ENCODE assay signal across 8 mouse cellular contexts in the genomic region with DNA sequence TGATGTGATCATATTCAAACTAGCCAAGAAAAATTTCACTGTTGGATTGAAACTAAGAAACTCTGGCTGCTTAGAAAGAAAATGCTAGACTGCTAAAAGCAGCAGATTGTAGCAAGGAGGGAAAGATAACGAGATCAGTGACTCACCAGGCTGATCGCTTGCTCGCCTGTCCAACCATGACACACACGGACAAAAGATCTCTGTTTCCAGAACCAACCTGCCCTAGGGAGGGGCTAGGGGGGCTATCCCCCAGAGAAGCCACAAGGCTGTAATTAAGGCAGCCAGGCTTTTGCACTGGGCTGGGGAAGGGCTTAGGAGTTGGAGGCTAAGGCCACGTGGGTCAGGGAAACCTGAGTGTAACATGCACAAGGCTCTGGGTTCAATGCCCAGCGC. TPM values are rescaled to one million over a fixed set of nuclear protein-coding genes. Genes with fewer than 3 reads are reported as not detected.
DNase-seq lines count a peak whose midpoint lies in the region; ATAC-seq lines count a peak whose summit lies in the region.

No protein-coding gene starts in this region.

- no peak overlapping the region for H3K9ac ChIP-seq in intestine, embryonic 16.5 days (ENCODE audit: low read depth, low read length)

- H3K4me3 ChIP-seq in intestine, embryonic 16.5 days (ENCODE audit: low read length) = no peak overlapping the region

- H3K27me3 ChIP-seq in intestine, embryonic 16.5 days (replicated peaks; ENCODE audit: control insufficient read depth, insufficient read depth, low read length) = no peaks in the 10 kb centered on the region

- H3K36me3 ChIP-seq in intestine, embryonic 16.5 days (ENCODE audit: control insufficient read depth, insufficient read depth, low read length) = peaks cover 7% of the 10 kb centered on the region

- intact Hi-C loops in gastrocnemius, postnatal 14 days (cut with DNase I; ENCODE audit: low total_unique reads) = no loop called here

- peak; percentile 58 for ATAC-seq in intestine, embryonic 16.5 days

- H3K4me2 ChIP-seq in intestine, embryonic 16.5 days (ENCODE audit: low read depth, low read length) = no peak overlapping the region

- H3K27ac ChIP-seq in intestine, embryonic 16.5 days (ENCODE audit: low read length) = peak overlapping the region; percentile 44

- 32% methylated on average over 6 of the region's 6 CpGs for WGBS in intestine, embryonic 16.5 days

- H3K4me1 ChIP-seq in intestine, embryonic 16.5 days (ENCODE audit: control insufficient read depth, insufficient read depth, low read length) = peaks cover 8% of the 10 kb centered on the region; the same call in 1 of the 2 replicates

- peak; percentile 53 to 58 for DNase-seq in cerebellum, postnatal 10 days
- DNase-seq in cerebellum, adult 11 months = no peak
- peak; percentile 76 for DNase-seq in adrenal gland, adult 2 months
- DNase-seq in gastrocnemius, postnatal 14 days = peak; percentile 40
- peak; percentile 66 for DNase-seq in retina, postnatal 1 day
- no peak for DNase-seq in right cerebral cortex, postnatal 14 days
- no peak for DNase-seq in layer of hippocampus, postnatal 14 days (ENCODE audit: low spot score in 2 of 2)

- no peaks in the 10 kb centered on the region for H3K9me3 ChIP-seq in intestine, embryonic 16.5 days (ENCODE audit: control insufficient read depth, low read length)

RNA-seq across cellular contexts. Expression of gene Dennd2a, which starts 41.9 kb away (rescaled TPM):
- total RNA-seq in adrenal gland, adult 2 months (2021) = 10 to 100 TPM in 1 of 2 experiments, 1 to 10 TPM in 1; 7.5 to 14.6 TPM
- polyA plus RNA-seq in adrenal gland, adult 2 months (2012; rRNA removed) = 6.0 and 9.0 TPM in 2 replicates
- 10 to 100 TPM in 1 of 2 experiments, 1 to 10 TPM in 1; 8.2 to 10.9 TPM for total RNA-seq in gastrocnemius, postnatal 14 days (2021)
- 6.5 and 8.1 TPM in 2 replicates for polyA plus RNA-seq in intestine, embryonic 16.5 days (2015; fragmentation: Nextera tagmentation; extraction: Ambion mirVana)
- 10 to 100 TPM; 30.0 to 35.7 TPM for total RNA-seq in layer of hippocampus, postnatal 14 days (2021)

RNA-seq across cellular contexts. Expression of gene Adck2, which starts 57.9 kb away (rescaled TPM):
- total RNA-seq in adrenal gland, adult 2 months (2021) = 10 to 100 TPM; 20.4 to 27.3 TPM
- polyA plus RNA-seq in adrenal gland, adult 2 months (2012; rRNA removed) = 18.7 and 20.7 TPM in 2 replicates
- 1 to 10 TPM; 7.0 to 7.7 TPM for total RNA-seq in gastrocnemius, postnatal 14 days (2021)
- 30.5 and 30.8 TPM in 2 replicates for polyA plus RNA-seq in intestine, embryonic 16.5 days (2015; fragmentation: Nextera tagmentation; extraction: Ambion mirVana)
- 10 to 100 TPM; 28.0 to 32.3 TPM for total RNA-seq in layer of hippocampus, postnatal 14 days (2021)

Comparison
In these comparisons a context has a peak if more than half of its experiments do, and no peak if none do; other contexts are left out.
1. DNase-seq: peak in cerebellum, postnatal 10 days (2 of 2), adrenal gland, adult 2 months (single experiment), gastrocnemius, postnatal 14 days (single experiment) and retina, postnatal 1 day (single experiment); none in cerebellum, adult 11 months (single experiment), right cerebral cortex, postnatal 14 days (single experiment) and layer of hippocampus, postnatal 14 days (0 of 2).